ENCODE assay signal across 22 mouse cellular contexts in the genomic region with DNA sequence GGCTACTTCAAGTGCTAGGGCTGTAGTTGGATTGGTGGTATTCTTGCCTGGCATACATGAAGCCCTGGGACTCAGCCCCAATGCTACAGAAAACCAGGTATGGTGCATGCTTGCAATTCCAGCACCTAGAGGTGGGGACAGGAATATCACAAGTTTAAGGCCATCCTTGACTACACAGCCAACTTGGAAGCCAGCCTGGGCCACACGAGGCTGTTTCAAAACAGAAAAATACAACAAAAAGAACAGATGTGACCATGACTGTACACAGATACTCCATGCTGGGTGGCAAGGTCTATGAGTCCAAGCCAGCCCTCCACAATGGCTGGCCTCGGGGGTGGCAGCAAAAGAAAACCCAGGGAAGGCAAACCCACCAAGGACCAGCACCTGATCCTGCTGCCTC.
"Had no signal": no experiment of that assay in that cellular context is flagged by ENCODE, and none has a peak within 500 bp of the region (broad histone marks: within the 10 kb centered on the region; RNA-seq: fewer than 3 reads in every experiment).

No protein-coding gene starts in this region.

- H3K4me1 ChIP-seq: hindbrain, embryonic 13.5 days; hindbrain, embryonic 15.5 days; kidney, embryonic 15.5 days had no signal

- H3K9ac ChIP-seq: heart, embryonic 12.5 days; hindbrain, embryonic 13.5 days; hindbrain, embryonic 15.5 days; kidney, embryonic 15.5 days; limb, embryonic 12.5 days; liver, embryonic 14.5 days had no signal

- H3K4me2 ChIP-seq: heart, embryonic 12.5 days; hindbrain, embryonic 13.5 days; hindbrain, embryonic 15.5 days; kidney, embryonic 15.5 days; limb, embryonic 12.5 days had no signal

- DNase-seq: gastrocnemius, postnatal 10 days; gastrocnemius, postnatal 25 days; heart, adult 18-20 months; heart, postnatal 10 days; heart, postnatal 4 days; kidney, adult 11 months; kidney, postnatal 14 days; layer of hippocampus, adult 9-11 months; layer of hippocampus, postnatal 36 days had no signal

- H3K4me3 ChIP-seq: gastrocnemius, adult 2 months; heart, embryonic 10.5 days; heart, embryonic 12.5 days; hindbrain, embryonic 10.5 days; hindbrain, embryonic 13.5 days; hindbrain, embryonic 15.5 days; kidney, embryonic 15.5 days; limb, embryonic 10.5 days; limb, embryonic 12.5 days had no signal

- ATAC-seq: hindbrain, postnatal 0 days; intestine, embryonic 16.5 days had no signal

- H3K27ac ChIP-seq: gastrocnemius, adult 2 months; heart, embryonic 10.5 days; hindbrain, embryonic 10.5 days; hindbrain, embryonic 13.5 days; hindbrain, embryonic 15.5 days; hindbrain, postnatal 0 days; kidney, embryonic 15.5 days; kidney, postnatal 0 days; limb, embryonic 10.5 days; limb, embryonic 12.5 days; liver, embryonic 14.5 days had no signal

- H3K9me3 ChIP-seq: heart, embryonic 10.5 days; heart, embryonic 12.5 days; hindbrain, embryonic 10.5 days; hindbrain, embryonic 13.5 days; hindbrain, embryonic 15.5 days; kidney, embryonic 15.5 days; limb, embryonic 10.5 days; limb, embryonic 12.5 days had no signal

- H3K27me3 ChIP-seq: heart, embryonic 12.5 days; hindbrain, embryonic 13.5 days; hindbrain, embryonic 15.5 days; kidney, embryonic 15.5 days; limb, embryonic 12.5 days had no signal
